Mouse (Mus musculus) layer of hippocampus, adult 11-12 months (tissue): ENCODE data around the gene Sepsecs.

Experiments used
- DNase-seq: peaks from one replicate; pipeline ENCODE4 v3.0.0; 2022; ENCODE audit warnings: low spot score

Gene Sepsecs

DNA sequence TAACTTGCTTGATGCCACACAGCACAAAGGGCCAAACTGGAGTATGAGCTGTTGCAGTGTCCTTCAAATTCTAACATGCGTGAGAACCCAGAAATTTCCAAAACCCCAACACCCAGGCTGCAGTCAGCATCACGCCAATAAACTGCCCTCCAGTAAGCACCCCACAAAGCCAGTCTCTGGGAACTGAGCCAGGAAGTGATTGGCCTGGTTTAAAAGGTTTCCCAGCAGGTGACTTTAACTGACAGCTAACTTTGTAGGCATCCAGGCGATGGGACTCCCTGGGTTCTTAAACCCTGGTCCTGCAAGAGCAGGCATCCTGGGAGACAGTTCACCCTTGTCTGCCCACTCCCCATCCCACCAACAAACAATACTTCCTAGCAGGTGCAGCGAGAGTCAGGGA lies 59.2 kb downstream of the Sepsecs start:
- no peak for DNase-seq

DNA sequence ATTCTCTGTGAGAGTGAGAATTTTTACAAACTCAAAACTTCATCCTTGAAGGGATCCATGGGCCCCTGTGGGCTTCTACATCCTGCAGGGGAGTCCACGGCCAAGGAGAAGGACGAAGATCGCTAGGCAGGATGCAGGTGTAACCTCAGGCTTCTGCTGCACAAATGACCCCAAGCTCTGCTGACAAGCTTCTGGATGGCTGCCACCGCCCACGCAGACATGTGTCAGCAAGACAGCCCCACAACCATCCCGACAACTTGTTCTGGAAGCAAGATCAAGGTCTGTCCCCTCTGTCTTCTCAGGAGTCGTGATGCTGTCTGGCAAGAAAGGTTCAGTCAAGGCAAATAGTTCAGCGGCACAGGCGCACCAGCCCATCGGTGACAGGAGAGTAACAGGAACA lies 59.8 kb downstream of the Sepsecs start:
- DNase-seq, result no peak

DNA sequence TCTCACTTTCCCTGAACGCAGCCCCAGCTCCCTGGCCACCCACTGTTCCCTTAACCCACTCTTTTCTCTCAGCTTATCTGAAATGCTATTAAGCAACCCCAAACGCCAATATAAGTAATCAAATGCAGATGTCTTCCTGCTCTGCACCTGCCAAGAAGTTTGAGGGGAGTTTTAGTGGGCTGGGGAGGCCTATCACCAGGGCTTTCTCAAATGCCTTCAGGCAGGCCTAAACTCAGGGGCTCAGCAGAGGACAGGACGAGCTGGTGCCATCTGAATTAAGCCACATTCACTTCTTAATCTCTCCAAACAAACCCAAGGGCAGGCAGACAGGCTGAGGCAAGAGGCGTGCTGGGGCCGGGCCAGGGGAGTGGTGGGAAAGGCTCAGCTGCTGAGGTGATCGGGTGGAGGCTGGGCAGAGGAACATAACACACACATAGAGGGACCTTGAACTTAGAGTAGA lies 64.9 kb downstream of the Sepsecs start:
- DNase-seq, result no peak

DNA sequence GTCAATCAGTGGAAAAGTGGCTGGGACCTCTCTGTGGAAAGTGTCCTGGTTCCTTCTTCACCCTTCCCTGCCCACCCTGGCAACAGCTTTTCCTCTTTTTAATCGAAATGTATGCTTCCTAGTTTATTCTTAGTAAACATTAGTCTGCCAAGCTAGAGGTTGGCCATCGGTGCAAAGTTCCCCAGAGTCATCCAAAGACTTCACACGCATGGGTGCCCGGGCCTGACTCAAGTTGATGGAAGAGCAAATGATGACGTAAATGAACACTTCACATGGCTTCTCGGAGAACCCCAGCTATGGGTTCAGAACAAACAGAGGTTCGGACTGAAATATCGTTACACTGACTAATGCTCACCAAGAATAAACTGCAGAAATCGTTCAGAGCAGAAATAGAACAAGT lies 78.9 kb downstream of the Sepsecs start:
- DNase-seq, result no peak
